Mouse (Mus musculus): ENCODE measurements around the gene Ick.
A peak's percentile ranks its signal among the peaks of the same experiment; 100 is the strongest.

Gene Ick

DNA sequence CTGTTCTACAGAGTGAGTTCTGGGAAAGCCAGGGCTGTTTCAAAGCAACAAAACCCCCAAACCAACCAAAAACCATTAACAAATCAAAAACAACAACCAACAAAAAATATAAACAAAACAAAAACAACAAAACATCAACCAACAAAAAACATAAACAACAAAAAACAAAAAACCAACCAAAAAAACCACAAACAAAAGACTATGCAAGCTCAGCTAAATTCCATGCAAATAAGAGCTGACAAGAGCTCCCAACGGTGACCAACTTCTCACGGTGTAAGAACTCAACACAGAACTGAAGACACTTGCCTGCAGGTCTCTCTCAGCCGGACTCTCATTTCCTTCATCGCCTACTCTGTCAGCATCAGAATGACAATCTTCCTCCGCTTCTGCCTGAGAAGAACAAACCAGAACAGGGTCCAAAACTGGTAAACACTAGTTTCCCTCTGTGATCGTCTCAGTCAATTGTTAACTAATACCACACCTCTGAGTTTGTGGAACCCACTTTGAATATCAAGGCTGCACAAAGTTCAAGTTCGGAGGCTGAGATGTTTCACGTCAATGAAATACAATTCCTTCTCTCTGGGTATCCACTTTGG, 4.9 kb upstream of the Ick start:
- DNase-seq (ENCODE audit: low read depth in 2 of 2, low spot score in 2 of 2), result no peak

DNA sequence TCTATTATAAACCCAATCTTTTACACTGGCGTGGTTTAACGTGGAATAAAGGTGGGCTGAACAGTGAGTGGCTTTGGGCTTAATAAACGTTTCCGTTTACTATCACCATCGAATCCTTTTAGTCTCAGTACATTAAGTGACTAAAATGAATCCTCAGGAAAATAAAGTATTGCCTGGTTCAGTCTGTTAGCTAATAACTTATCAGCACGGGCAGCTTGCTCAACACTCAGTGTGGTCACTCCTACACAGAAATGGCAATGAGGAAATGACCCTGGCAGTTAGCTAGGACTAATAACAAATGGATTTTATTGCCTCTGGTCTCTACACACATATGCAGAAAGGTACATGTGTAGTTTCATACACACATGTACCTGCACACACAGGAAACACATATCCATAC, 4.0 kb upstream of the Ick start:
- DNase-seq (ENCODE audit: low read depth in 2 of 2, low spot score in 2 of 2), result no peak

DNA sequence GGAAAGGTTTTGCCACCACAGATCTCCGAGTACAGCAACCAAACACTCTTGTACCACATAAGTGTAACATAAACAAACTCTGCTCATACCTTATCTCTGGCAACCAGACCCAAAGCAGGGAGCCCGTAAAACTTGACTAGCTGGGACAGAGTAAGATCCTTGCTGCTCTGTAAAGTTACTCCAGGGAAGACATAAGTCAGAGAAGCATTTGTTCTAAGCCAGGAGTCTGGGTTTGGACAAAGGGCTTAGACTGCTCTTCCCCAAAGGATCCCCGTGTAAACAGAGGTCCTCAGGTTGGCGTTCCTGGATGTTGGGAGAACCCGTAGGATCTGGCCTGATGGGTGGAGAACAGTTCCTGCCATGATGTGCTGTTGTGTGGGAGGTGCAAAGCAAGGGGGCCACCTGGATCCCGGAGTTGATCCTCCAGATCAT, 3.5 kb upstream of the Ick start:
- DNase-seq (ENCODE audit: low read depth in 2 of 2, low spot score in 2 of 2), result no peak

- DNase-seq (ENCODE audit: low read depth in 2 of 2, low spot score in 2 of 2), result no peak
Observed at GRCm38 (mm10) chr9:78106821-78107220, 2.2 kb upstream of the Ick start.

DNA sequence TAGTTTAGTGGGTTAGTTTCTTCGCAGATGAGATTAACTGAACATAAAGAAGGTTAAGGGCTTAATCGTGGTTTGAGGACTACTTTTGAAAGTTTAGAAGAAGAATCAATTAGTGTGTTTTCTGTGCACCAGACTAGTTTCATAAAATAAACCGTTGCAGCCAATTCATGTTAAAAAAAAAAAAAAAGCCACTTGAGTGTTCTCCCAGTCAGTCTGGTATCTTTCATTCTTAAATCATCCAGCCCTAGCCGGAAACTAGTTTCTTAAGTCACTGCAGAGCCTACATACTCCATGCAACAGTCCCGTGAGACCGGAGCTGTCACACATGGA, 1.4 kb upstream of the Ick start:
- no peak for DNase-seq (ENCODE audit: low read depth in 2 of 2, low spot score in 2 of 2)

DNA sequence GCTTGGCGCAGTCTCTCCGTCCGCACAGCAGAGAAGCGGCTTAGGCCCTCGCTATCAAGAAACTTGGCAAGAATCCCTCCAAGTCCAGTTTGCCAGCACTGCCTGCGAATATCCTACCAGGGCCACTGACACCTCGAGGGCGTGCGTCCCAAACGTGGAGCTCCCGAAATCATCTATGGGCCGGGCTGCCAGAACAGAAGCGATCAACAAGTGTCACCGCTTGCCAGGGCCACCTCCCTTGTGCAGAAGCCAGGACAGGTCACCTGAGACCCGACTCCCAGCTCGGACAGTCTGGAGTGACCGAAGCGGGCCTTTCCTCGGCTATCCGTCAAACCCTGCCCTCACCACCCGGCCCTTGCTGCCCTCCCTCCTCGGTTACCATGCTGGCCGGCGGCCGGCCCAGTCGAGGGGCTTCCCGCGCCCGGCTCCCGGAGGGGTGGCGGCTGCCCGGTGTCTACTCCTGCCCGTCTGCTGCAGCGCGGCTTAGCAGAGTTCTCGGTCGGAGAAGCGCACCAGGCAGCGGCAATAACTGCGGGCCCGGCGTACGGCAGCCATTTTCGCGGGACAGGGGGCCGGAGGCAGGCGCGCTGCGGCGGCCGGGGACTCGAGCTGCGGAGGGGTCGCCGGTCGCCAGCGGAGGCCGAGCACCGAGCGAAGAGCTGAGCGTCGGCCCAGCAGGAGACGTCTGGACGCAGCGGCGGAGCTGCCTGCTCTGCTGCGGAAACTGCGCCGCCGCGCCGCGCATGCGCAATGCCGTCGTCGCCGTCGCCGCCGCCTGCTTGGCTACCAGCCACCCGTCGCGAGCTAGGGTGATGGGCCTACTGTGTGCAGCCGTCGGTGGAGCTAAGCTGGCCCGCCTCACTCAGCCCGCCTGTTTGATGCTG, 838 bp upstream of the Ick start:
- DNase-seq (ENCODE audit: low read depth in 2 of 2, low spot score in 2 of 2), result peak; percentile 66 to 67

- no peak for DNase-seq (ENCODE audit: low read depth in 2 of 2, low spot score in 2 of 2)
Observed at GRCm38 (mm10) chr9:78109656-78110055, 664 bp downstream of the Ick start.

- DNase-seq (ENCODE audit: low read depth in 2 of 2, low spot score in 2 of 2), result no peak
Observed at GRCm38 (mm10) chr9:78111456-78111855, 2.5 kb downstream of the Ick start.

GRCm38 (mm10) chr9:78112770-78113537, 4.0 kb downstream of the Ick start:
- DNase-seq (ENCODE audit: low read depth in 2 of 2, low spot score in 2 of 2), result peak; percentile 87 to 93

DNA sequence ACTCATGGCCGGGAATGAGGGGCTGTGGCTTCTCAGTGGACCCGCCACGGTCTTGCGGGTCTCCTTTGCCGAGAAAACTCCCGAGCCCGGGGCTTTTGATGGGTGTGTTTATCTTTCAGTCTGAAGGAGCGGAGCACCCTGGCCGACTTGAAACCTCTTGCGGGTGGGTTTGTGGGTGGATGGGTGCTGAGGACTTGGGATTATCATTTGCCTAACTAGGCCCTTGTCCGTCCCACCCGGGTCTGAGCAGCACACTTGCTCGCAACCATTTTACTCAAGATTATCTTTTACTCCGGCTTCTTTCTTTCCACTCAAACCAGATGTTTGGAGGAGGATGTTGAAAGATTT, 4.5 kb downstream of the Ick start:
- no peak for DNase-seq (ENCODE audit: low read depth in 2 of 2, low spot score in 2 of 2)

GRCm38 (mm10) chr9:78115746-78116145, 6.8 kb downstream of the Ick start:
- no peak for DNase-seq (ENCODE audit: low read depth in 2 of 2, low spot score in 2 of 2)

DNA sequence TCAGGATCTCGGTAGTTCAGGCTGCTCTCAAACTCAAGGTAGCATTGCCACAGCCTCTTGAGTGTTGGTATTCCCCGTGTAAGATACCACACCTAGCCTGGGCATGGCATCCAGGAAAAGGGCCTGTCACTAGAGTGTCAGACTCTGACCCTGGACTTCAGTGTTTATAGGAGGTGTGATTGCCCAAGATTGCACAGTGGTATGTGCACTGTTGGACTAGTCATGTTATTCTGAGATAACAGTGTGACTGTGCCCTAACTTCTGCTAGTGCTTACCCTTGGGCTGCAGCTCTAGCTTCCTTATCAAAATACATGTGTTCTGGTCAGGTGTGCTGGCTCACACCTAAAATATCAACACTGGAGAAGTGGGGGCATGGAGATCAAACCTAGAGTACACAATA, 8.7 kb downstream of the Ick start:
- no peak for DNase-seq (ENCODE audit: low read depth in 2 of 2, low spot score in 2 of 2)

DNA sequence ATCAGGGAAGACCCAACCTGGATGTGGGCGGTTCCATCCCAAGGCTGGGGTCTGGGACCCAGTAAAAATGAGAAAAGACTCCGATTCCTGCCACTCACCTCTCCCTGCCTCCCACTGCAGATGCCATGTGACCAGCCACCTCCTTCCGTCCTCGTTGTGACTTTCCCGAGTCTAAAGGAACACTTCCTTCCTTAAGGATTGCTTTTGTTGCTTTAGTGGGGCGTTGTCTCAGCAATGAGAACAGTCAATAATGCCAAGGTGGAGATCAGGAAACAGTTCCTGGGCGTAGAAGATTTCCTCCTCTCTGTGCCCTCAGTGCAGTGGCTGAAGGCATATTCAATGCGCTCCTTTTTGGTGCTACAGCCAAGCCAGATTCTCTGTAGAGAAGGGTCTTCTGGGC, 12.4 kb downstream of the Ick start:
- no peak for DNase-seq (ENCODE audit: low read depth in 2 of 2, low spot score in 2 of 2)

DNA sequence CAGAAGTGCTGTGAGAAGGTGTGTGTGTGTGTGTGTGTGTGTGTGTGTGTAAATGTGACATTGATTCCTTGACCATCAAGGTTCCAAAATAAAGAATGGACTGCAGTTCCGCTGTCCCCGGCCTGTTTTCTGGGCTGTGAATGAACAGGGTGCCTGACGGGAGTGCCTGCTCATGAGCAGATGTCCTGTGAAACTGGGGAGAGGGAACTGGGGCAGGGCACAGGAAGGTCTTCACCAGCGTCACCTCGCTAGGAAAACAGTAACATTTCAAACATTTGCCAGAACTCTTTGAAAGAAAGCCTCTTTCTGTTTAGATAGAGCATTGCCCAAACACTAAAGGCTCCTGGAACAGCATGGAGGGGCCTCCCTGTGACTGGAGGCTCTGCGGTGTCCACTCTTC, 13.0 kb downstream of the Ick start:
- no peak for DNase-seq (ENCODE audit: low read depth in 2 of 2, low spot score in 2 of 2)

- no peak for DNase-seq (ENCODE audit: low read depth in 2 of 2, low spot score in 2 of 2)
Observed at GRCm38 (mm10) chr9:78122939-78123712, 14.1 kb downstream of the Ick start.

- DNase-seq (ENCODE audit: low read depth in 2 of 2, low spot score in 2 of 2), result no peak
Observed at GRCm38 (mm10) chr9:78124297-78124696, 15.3 kb downstream of the Ick start.

GRCm38 (mm10) chr9:78126007-78126406, 17.0 kb downstream of the Ick start:
- DNase-seq (ENCODE audit: low read depth in 2 of 2, low spot score in 2 of 2), result no peak

DNA sequence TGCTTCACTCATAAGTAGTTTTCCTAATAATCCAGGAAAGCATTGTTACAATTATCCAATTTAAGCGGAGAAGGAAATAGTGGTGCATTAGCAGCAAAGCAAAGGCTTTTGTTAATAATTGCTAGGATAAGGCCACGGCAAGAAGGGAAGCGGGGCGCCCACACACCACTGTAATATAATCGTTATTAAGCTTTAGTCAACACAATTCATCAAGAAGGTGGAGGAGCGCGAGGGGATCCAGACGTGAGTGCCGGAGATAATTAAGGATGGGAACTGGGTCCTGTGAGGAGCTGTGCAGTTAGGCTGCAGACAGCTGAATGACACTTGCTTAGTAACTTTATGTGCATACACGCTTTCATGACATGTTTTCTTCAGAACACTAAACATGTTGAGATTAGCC, 17.7 kb downstream of the Ick start:
- DNase-seq (ENCODE audit: low read depth in 2 of 2, low spot score in 2 of 2), result no peak

- no peak for DNase-seq (ENCODE audit: low read depth in 2 of 2, low spot score in 2 of 2)
Observed at GRCm38 (mm10) chr9:78135658-78136057, 26.7 kb downstream of the Ick start.

DNA sequence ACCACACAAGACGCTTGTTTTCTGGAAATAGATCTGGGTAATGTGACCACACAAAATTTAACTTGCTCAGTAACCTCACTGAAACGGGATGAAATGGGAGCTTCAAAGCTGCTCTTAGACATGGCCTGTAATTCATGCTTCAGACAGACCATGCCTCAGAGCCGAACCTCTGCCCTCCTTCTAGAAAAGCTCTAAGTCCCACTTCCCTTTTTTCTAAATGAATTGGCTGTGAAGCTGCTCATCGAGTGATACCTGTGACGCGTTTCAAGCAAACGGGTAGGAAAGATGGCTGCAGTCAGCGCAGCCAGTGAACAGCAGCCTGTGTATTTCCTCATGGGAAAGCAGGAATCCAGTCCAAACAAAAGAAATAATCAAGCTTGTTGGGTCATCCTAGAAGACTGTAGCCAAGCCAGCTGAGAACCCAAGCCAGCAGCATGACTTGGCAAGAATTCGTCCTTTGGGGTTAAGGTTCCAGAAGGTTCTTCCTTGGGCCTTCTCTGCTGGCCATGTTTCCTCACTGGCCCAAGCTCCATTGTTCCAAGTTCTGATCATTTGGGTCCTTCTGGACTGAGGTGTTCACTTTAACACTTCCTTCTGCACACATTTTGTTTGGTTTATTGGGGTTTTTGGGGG, 29.2 kb downstream of the Ick start:
- DNase-seq (ENCODE audit: low read depth in 2 of 2, low spot score in 2 of 2), result no peak

GRCm38 (mm10) chr9:78139463-78139862, 30.5 kb downstream of the Ick start:
- DNase-seq (ENCODE audit: low read depth in 2 of 2, low spot score in 2 of 2), result no peak

All from CD8-positive naive resting alpha-beta T cell, adult 2 months (primary cell).